Mouse (Mus musculus): Measurements from ENCODE around the gene Slc38a11. TPM values are rescaled to one million over a fixed set of nuclear protein-coding genes. Genes with fewer than 3 reads are reported as not detected.

Slc38a11 gene
- polyA plus RNA-seq (2015; fragmentation: Nextera tagmentation; extraction: Ambion mirVana) = 0.80 and 1.1 TPM in 2 replicates

- 5% methylated on average over 18 of the region's 18 CpGs for WGBS
- ATAC-seq = peak; percentile 80; the same call in 1 of the 2 replicates
- peak within 1 kb of the TSS; percentile 68 for H3K4me2 ChIP-seq
- H3K36me3 ChIP-seq (ENCODE audit: poor library complexity, severe bottlenecking) = no peaks in the 10 kb centered on the region
- H3K4me1 ChIP-seq = peaks cover 9% of the 10 kb centered on the region
- no peak within 1 kb of the TSS for H3K27ac ChIP-seq
- H3K27me3 ChIP-seq = no peaks in the 10 kb centered on the region
- peak within 1 kb of the TSS; percentile 54 for H3K9ac ChIP-seq
- H3K9me3 ChIP-seq (replicated peaks) = no peaks in the 10 kb centered on the region
- H3K4me3 ChIP-seq = peak within 1 kb of the TSS; percentile 35
These were observed at the start of gene Slc38a11 for GRCm38 (mm10) chr2:65363828-65364497. TSS of gene Slc38a11 (minus strand) at chr2:65364034.

- 87% methylated on average over 2 of the region's 2 CpGs for WGBS
- no peak for ATAC-seq
These were observed 43.3 kb upstream of the Slc38a11 start for GRCm38 (mm10) chr2:65407110-65407509.

DNA sequence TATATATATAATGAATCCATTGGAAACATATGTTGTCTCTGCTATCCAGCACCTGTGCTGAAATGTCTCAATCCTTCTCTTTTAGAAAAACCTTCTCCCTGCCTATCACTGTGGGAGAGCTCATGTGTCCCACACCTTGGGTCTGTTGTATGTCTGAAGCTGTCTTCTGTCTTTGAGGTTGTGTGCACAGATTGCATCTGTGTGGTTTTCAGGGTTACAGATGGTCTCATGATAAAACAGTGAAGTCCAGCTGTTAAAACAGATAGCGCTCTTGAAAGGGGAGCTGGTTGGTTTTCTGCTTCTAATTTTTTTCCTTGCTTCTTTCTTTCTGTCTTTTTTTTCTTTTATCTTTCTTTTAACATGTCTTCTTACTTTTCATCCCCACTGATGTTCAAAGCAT lies 41.6 kb upstream of the Slc38a11 start:
- Histone ChIP-seq H3K27ac (no peak overlapping the region), H3K4me2 (no peak overlapping the region), H3K27me3 (no peaks in the 10 kb centered on the region), H3K36me3 (ENCODE audit: poor library complexity, severe bottlenecking) (no peaks in the 10 kb centered on the region), H3K9ac (no peak overlapping the region), H3K4me3 (no peak overlapping the region), H3K4me1 (no peaks in the 10 kb centered on the region), H3K9me3 (replicated peaks) (no peaks in the 10 kb centered on the region)
- ATAC-seq = no peak
- 93% methylated on average over 1 of the region's 1 CpGs for WGBS

More at GRCm38 (mm10) chr2:65407110-65407509, 43.3 kb upstream of the Slc38a11 start:
- Histone ChIP-seq H3K4me2 (no peak overlapping the region), H3K27me3 (no peaks in the 10 kb centered on the region), H3K27ac (no peak overlapping the region), H3K36me3 (ENCODE audit: poor library complexity, severe bottlenecking) (no peaks in the 10 kb centered on the region), H3K4me3 (no peak overlapping the region), H3K4me1 (no peaks in the 10 kb centered on the region), H3K9me3 (replicated peaks) (no peaks in the 10 kb centered on the region), H3K9ac (no peak overlapping the region)

DNA sequence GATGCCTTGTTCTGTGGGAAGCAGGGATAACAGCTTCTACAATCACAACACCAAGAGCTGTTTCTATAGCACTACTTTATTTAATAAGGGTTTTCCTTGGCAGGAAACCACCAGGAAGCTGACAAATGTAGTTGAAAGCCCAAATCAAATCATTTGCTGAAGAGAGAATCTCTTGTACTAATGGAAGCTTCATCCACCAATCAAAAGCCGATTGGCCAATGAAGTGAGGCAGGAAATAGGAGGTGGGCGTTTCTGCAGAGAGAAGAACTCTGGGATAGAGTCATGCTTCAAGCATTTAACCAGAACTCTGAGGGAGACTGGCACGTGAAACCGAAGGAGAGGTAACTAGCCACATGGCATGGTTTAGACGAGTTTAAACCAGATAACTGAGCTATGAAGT lies 38.2 kb upstream of the Slc38a11 start:
- H3K27me3 ChIP-seq = no peaks in the 10 kb centered on the region
- H3K9ac ChIP-seq = no peak overlapping the region
- H3K9me3 ChIP-seq (replicated peaks) = no peaks in the 10 kb centered on the region
- H3K36me3 ChIP-seq (ENCODE audit: poor library complexity, severe bottlenecking) = no peaks in the 10 kb centered on the region
- H3K27ac ChIP-seq = no peak overlapping the region
- 88% methylated on average over 5 of the region's 5 CpGs for WGBS
- H3K4me2 ChIP-seq = no peak overlapping the region
- ATAC-seq = no peak
- H3K4me3 ChIP-seq = no peak overlapping the region
- no peaks in the 10 kb centered on the region for H3K4me1 ChIP-seq

GRCm38 (mm10) chr2:65399938-65400337 lies 36.1 kb upstream of the Slc38a11 start:
- no peaks in the 10 kb centered on the region for H3K4me1 ChIP-seq
- no peaks in the 10 kb centered on the region for H3K36me3 ChIP-seq (ENCODE audit: poor library complexity, severe bottlenecking)
- no peaks in the 10 kb centered on the region for H3K9me3 ChIP-seq (replicated peaks)
- no peaks in the 10 kb centered on the region for H3K27me3 ChIP-seq
- no peak overlapping the region for H3K9ac ChIP-seq
- no peak overlapping the region for H3K4me2 ChIP-seq
- no peak overlapping the region for H3K27ac ChIP-seq
- ATAC-seq = no peak
- H3K4me3 ChIP-seq = no peak overlapping the region
- 87% methylated on average over 5 of the region's 5 CpGs for WGBS

DNA sequence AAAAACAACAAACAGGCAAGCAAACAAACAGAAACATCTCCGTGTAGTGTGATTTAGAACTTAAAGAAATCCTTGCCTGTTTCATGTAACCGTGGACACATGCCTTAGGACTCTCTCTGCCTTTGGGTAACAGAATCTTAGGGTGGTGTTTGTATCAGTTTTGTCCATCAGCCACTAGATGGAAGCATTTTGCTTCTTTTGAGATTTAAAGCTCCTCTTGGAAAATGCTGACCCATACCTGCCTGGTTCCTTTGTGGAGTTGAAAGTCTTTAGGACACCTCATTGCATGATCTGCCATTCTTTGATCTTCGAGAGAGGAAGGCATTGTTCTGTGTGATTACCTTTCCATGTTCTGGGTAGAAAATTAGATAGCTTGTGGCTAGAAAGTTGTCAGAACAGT lies 32.3 kb upstream of the Slc38a11 start:
- peak; percentile 74 for ATAC-seq
- WGBS = 17% methylated on average over 3 of the region's 3 CpGs
- Histone ChIP-seq H3K36me3 (ENCODE audit: poor library complexity, severe bottlenecking) (no peaks in the 10 kb centered on the region), H3K9me3 (replicated peaks) (no peaks in the 10 kb centered on the region), H3K4me3 (no peak overlapping the region), H3K27me3 (no peaks in the 10 kb centered on the region), H3K4me2 (no peak overlapping the region), H3K27ac (no peak overlapping the region), H3K4me1 (no peaks in the 10 kb centered on the region), H3K9ac (no peak overlapping the region)

DNA sequence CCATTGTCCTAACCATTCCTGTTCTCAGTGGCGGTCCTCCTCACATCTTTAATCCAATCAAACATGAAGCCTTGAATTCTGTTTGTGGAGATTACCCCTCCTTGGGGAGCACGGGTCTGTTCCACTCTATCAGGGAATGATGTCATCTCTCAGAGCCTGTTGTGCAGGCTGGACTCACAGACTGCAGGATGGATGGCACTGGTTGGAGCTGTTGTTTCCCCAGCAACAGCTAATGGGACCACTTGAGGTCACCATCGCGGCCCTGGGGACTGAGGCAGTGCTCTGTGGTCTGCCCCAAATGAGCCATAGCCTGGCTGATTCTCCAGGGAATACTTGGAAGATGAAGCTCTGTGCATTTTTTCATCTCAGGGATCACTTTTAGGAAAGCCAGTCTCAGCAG lies 29.2 kb upstream of the Slc38a11 start:
- H3K27ac ChIP-seq = no peak overlapping the region
- H3K9ac ChIP-seq = no peak overlapping the region
- no peak overlapping the region for H3K4me2 ChIP-seq
- no peaks in the 10 kb centered on the region for H3K36me3 ChIP-seq (ENCODE audit: poor library complexity, severe bottlenecking)
- WGBS = 61% methylated on average over 4 of the region's 4 CpGs
- no peaks in the 10 kb centered on the region for H3K27me3 ChIP-seq
- H3K4me1 ChIP-seq = no peaks in the 10 kb centered on the region
- H3K4me3 ChIP-seq = no peak overlapping the region
- ATAC-seq = no peak
- H3K9me3 ChIP-seq (replicated peaks) = no peaks in the 10 kb centered on the region

- H3K4me3 ChIP-seq = no peak overlapping the region
- H3K27ac ChIP-seq = no peak overlapping the region
- H3K4me1 ChIP-seq = no peaks in the 10 kb centered on the region
- H3K27me3 ChIP-seq = no peaks in the 10 kb centered on the region
- no peak for ATAC-seq
- no peaks in the 10 kb centered on the region for H3K36me3 ChIP-seq (ENCODE audit: poor library complexity, severe bottlenecking)
- WGBS = 86% methylated on average over 6 of the region's 6 CpGs
- H3K4me2 ChIP-seq = no peak overlapping the region
- no peak overlapping the region for H3K9ac ChIP-seq
- no peaks in the 10 kb centered on the region for H3K9me3 ChIP-seq (replicated peaks)
These were observed 27.5 kb upstream of the Slc38a11 start for GRCm38 (mm10) chr2:65391322-65391721.

GRCm38 (mm10) chr2:65384815-65385214 lies 21.0 kb upstream of the Slc38a11 start:
- Histone ChIP-seq H3K4me2 (no peak overlapping the region), H3K27me3 (no peaks in the 10 kb centered on the region), H3K4me3 (no peak overlapping the region), H3K27ac (no peak overlapping the region), H3K4me1 (no peaks in the 10 kb centered on the region), H3K9ac (no peak overlapping the region), H3K9me3 (replicated peaks) (no peaks in the 10 kb centered on the region), H3K36me3 (ENCODE audit: poor library complexity, severe bottlenecking) (no peaks in the 10 kb centered on the region)
- ATAC-seq = no peak
- WGBS = 92% methylated on average over 6 of the region's 6 CpGs

- H3K9me3 ChIP-seq (replicated peaks) = no peaks in the 10 kb centered on the region
- WGBS = 48% methylated on average over 4 of the region's 4 CpGs
- ATAC-seq = no peak
- no peak overlapping the region for H3K9ac ChIP-seq
- H3K4me1 ChIP-seq = no peaks in the 10 kb centered on the region
- no peak overlapping the region for H3K27ac ChIP-seq
- no peaks in the 10 kb centered on the region for H3K27me3 ChIP-seq
- no peaks in the 10 kb centered on the region for H3K36me3 ChIP-seq (ENCODE audit: poor library complexity, severe bottlenecking)
- no peak overlapping the region for H3K4me3 ChIP-seq
- no peak overlapping the region for H3K4me2 ChIP-seq
These were observed 18.7 kb upstream of the Slc38a11 start for GRCm38 (mm10) chr2:65382485-65382884.

- H3K4me2 ChIP-seq = no peak overlapping the region
- no peak overlapping the region for H3K27ac ChIP-seq
- H3K27me3 ChIP-seq = no peaks in the 10 kb centered on the region
- no peak for ATAC-seq
- H3K9me3 ChIP-seq (replicated peaks) = no peaks in the 10 kb centered on the region
- 68% methylated on average over 4 of the region's 4 CpGs for WGBS
- H3K36me3 ChIP-seq (ENCODE audit: poor library complexity, severe bottlenecking) = no peaks in the 10 kb centered on the region
- H3K4me3 ChIP-seq = no peak overlapping the region
- H3K4me1 ChIP-seq = no peaks in the 10 kb centered on the region
- no peak overlapping the region for H3K9ac ChIP-seq
These were observed 14.6 kb upstream of the Slc38a11 start for GRCm38 (mm10) chr2:65378425-65378824.

GRCm38 (mm10) chr2:65374410-65374809 lies 10.6 kb upstream of the Slc38a11 start:
- Histone ChIP-seq H3K4me1 (no peaks in the 10 kb centered on the region), H3K4me3 (no peak overlapping the region), H3K9ac (no peak overlapping the region), H3K36me3 (ENCODE audit: poor library complexity, severe bottlenecking) (no peaks in the 10 kb centered on the region), H3K9me3 (replicated peaks) (no peaks in the 10 kb centered on the region), H3K27ac (no peak overlapping the region), H3K27me3 (no peaks in the 10 kb centered on the region), H3K4me2 (no peak overlapping the region)
- no peak for ATAC-seq
- 88% methylated on average over 5 of the region's 5 CpGs for WGBS

- ATAC-seq = no peak
- Histone ChIP-seq H3K27me3 (no peaks in the 10 kb centered on the region), H3K9ac (no peak overlapping the region), H3K4me1 (no peaks in the 10 kb centered on the region), H3K4me3 (no peak overlapping the region), H3K4me2 (no peak overlapping the region), H3K27ac (no peak overlapping the region), H3K36me3 (ENCODE audit: poor library complexity, severe bottlenecking) (no peaks in the 10 kb centered on the region), H3K9me3 (replicated peaks) (no peaks in the 10 kb centered on the region)
- 95% methylated on average over 4 of the region's 4 CpGs for WGBS
These were observed 9.2 kb upstream of the Slc38a11 start for GRCm38 (mm10) chr2:65373076-65373475.
